Mouse (Mus musculus) kidney, adult 10 weeks (tissue): Measurements from ENCODE around the gene E2f1. TPM values are rescaled to one million over a fixed set of nuclear protein-coding genes. Genes with fewer than 3 reads are reported as not detected.

Source experiments
- polyA plus RNA-seq: library from polyadenylated mRNA; stranded (reverse); fragments of 350-450 nt; fragmentation: Illumina TruSeq; extraction: RNeasy Lipid Tissue Mini Kit (QIAGEN cat#74804); gene quantifications from one replicate; pipeline ENCODE4 v1.2.3, GENCODE M21; 2014; ENCODE audit warnings: low read depth, low replicate concordance

E2f1 gene
- polyA plus RNA-seq, result not detected

GRCm38 (mm10) chr2:154569836-154570286 lies at the start of gene E2f1:
Gene E2f1 (minus strand): TSS chr2:154569892.

DNA sequence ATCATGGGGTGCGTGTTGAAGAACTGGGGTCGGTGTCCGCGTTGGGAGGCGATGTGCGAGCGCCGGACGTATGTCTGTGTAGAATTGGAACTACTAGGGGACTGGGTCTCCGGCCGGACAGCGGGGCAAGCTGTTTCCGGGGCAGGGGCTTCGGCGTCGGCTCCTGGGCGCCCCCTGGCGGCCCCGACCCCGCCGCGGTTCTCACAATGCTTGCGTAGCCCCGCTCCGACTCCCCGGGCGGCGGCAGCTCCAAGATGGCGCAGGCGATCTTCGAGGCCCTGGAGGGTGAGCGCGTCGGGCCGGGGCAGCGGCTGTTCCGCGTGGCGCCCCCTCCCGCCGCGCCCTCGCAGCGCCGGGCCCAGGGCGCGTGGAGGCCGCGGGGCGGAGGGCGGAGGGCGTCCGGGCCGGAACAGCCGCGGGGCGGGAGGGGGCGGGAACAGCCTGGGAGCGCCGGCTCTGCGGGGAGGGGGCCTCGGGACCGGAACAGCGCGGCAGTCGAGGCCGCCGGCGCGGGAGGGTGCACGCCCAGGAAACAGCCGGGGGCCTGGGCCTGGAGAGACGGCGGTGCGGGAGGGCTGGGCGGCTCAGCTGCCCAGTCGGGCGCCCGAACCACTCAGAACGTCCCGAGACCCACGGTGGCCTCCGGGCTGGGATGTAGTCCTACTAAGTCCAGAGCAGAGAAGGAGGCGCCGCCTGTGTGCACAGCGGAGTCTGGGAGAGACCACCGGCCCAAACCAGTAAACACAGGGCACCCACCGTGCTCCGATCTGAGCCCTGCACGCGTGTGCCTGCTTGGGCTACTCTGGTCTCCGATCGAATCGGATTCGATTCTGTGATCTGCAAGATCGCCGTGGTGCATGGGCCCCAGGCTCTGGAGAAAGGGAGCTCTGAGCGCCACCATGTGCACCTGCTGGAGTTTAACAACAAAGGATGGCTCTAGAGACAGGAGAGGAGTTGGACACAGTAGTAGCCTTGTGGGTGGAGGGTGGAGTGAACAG lies 43.7 kb upstream of the E2f1 start, which contains the start of the genes Zfp341 and 4930519P11Rik:
Zfp341 (plus strand) TSS at position 180 of the 998 bp plus-strand sequence.
4930519P11Rik (minus strand) TSS at position 320 of the 998 bp plus-strand sequence.

GRCm38 (mm10) chr2:154603638-154604153 lies 34.0 kb upstream of the E2f1 start, which contains the start of gene Pxmp4:
Gene Pxmp4 (minus strand): TSS chr2:154603708.

GRCm38 (mm10) chr2:154558264-154559039 lies 11.2 kb downstream of the E2f1 start, which contains the start of gene Necab3:
Gene Necab3 (minus strand): TSS chr2:154558890.

DNA sequence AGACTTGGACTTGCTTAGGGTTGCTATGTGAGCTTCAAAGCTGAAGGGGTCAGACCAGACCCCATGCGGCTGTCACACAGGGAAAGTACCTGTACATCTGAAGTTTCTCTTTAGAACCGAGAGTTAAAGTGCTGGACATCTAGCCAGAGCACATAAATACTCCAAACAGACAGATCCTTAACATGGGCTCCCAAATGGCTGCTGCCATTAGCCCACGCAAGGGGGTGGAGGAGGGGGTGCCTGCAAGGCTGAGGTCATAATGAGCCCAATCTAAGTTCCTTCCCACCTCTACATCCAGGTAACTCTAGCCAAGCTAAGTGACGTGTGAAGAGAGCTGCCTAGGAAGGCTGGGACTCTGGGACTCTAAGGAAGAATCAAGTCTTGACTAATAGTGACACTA lies 18.2 kb downstream of the E2f1 start, which contains the start of gene Actl10:
Actl10 (plus strand) TSS at position 301 of the 400 bp plus-strand sequence.

GRCm38 (mm10) chr2:154546711-154547110 lies 23.0 kb downstream of the E2f1 start, which contains the start of gene 1700003F12Rik:
Gene 1700003F12Rik (plus strand): TSS chr2:154547085.

Other genes starting within 250 kb of the E2f1 start
- 13.3 TPM for gene Cdk5rap1, start 196.9 kb downstream of the E2f1 start, polyA plus RNA-seq
- 0.49 TPM for gene Snta1, start 161.8 kb downstream of the E2f1 start, polyA plus RNA-seq
- 14.6 TPM for gene Cbfa2t2, start 133.4 kb downstream of the E2f1 start, polyA plus RNA-seq
- gene 1700003F12Rik, start 22.8 kb downstream of the E2f1 start, polyA plus RNA-seq, result not detected
- gene Actl10, start 18.1 kb downstream of the E2f1 start, polyA plus RNA-seq, result not detected
- gene Necab3, start 11.0 kb downstream of the E2f1 start, polyA plus RNA-seq, result not detected
- 33.2 TPM for gene Pxmp4, start 33.8 kb upstream of the E2f1 start, polyA plus RNA-seq
- not detected for gene Zfp341, start 43.4 kb upstream of the E2f1 start, polyA plus RNA-seq
- gene 4930519P11Rik, start 43.5 kb upstream of the E2f1 start, polyA plus RNA-seq, result not detected
- 64.7 TPM for gene Chmp4b, start 81.8 kb upstream of the E2f1 start, polyA plus RNA-seq
- gene Gm14214, start 200.1 kb upstream of the E2f1 start, polyA plus RNA-seq, result not detected
- gene Raly, start 221.2 kb upstream of the E2f1 start, polyA plus RNA-seq, result 151 TPM
- not detected for gene a, start 221.5 kb upstream of the E2f1 start, polyA plus RNA-seq